Mouse (Mus musculus): ENCODE measurements around the gene Casp8ap2.

The Casp8ap2 gene

DNA sequence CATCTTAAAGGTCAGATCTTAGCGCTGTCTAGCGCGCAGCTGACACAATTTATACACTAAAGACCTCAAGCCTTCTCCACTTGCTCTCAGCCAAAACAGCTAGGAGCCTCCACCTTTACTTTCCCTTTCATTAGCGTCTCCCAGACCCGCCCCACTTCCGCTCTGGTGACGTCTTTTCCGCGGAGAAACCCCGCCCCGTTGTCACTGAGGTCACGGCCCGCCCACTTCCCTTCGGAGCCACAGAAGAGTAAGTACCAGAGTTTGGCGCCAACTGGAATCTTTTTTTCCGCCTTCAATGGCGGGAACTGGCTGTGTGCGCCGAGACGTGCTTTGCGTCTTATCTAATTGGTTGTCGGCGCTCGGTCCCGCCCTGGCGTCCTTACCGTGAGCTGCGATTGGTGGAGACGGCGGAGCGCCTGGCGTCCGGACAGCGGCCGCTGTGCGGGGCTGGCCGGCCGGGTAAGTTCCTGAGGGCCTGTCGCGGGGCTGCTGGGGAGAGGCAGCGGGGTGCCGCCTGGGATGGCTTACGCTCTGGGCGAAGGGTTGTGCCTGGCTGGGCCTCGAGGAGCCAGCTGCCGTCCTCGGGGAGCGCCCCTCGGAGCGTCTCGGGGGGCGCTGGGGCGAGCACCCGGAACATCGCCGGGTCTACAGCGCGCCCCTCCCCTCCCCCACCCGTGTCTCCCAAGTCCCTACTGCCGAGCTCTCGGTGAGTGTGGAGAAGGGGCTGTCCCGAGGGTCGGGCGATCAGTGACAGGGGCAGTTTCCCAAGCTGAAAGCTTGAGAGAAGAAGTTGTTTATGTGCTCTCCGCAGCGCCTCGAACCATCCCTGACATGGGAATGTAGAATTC is at the start of gene Casp8ap2:
TSS of gene Casp8ap2 (plus strand) at position 418 of the 848 bp plus-strand sequence.
- DNase-seq, result peak; percentile 96

DNA sequence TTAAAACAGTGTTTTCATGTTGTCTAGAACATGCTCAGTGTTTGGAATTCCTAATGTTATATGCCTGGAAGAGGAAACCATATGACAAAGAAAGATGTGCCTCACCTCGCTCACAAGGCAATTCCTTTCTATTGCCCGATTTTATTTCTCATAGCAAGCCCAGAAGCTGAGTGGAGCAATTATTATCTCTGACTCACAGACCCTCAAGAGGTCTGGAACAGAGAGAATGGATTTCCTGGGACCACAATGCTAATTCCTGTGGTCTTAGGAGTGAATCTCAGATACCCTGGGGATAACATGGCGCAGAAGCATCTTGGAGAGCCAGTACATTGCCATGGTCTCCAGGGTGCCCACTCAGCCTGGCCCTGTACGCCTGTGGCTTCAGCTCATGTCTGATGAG is 46.2 kb upstream of the Casp8ap2 start:
- DNase-seq, result no peak

DNA sequence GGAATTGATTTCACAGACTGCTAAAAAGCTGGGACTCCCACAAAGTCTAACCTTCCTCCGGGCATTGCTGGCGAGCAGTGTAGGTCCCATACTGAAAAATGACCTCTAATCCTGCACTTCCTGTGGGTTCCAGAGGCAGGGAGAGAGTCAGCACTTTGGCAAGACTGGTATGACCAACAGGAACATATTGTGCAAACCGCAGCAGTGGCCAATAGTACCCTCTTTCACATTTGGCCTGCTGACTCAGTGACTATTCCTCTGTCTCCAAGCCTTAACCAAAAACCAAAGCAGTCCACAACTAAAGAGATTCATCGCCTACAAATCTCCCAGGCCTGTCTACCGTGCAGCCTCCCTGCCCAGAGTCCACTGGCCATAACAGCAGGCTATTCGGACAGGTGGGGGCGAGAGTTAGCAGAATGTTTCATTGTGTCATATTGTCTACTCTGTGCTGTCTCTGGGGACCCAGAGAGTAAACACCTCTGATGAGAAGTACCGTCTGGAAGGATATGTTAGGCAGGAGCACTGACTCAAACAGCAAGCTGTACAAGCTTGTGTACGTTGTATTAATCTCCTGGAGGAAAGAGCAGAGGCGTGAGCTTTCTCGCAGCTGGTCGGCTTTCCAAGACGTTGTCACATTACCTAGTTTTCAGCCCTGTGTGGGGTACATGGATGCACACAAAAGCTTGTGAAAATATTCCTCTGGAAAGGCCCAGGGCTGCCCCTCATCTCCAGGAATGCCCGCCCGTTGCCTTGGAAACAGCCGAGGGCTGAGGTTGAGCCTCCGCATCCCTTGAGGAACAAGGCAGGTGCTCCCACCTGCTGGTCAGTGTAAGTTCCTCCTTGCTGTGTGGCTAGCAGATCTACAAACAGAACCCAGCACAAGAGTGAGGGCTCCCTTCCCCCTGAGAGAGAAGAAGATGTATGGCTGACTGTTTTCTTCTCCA is 45.0 kb upstream of the Casp8ap2 start:
- peak; percentile 52 for DNase-seq

DNA sequence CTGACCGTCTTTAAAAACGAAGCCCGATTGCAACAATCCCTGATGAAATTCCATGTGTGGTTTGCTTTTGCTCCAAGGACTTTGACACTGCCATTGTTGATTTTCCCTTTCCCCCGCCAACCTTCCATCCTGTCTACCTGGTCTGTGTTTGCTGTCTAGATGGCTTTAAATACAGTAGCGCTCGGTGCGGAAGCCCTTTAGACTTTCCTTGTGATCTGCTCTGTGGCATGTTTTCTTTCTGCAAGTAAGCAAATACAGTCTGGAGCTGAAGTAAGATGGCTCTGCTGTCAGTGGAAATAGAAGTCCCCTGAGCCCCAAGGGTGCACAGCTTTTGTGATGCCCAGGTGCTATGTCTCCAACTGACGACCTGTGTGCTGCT is 44.3 kb upstream of the Casp8ap2 start:
- DNase-seq, result no peak

DNA sequence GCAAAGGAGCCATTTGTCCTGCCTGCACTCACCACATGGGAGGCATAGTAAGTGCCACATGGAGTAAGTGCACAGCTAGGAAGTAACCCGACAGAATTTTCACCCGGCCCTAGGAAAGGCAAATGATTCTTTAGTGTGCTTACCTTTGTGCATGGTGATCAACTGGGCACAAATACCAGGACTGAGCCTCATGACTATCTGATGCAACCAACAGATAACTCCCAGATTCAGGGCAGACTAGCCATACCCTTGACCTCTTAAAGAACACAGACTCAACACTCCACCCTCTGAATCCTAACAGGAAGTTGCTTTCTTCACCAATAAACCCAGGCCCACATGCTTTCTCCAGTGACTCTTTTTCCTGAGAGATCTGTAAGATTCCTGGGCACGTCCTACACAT is 43.8 kb upstream of the Casp8ap2 start:
- DNase-seq, result no peak

DNA sequence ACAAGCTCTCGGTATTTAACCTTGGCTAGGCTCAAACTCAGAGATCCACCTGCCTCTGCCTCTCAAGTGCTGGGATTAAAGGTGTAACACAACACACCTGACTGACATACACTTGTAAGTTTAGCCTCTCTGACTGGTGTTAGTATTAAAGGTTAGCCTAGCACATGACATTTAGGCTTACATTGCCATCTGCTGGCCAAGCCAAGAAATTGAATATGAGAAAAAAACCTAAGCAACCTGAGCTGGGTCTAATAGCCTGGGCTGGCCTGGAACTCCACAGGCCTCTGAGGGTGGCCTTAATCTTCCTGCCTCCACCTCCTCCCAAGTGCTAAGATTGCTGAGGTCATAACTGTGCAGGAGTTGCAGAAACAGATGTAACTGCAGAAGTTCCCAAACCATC is 43.1 kb upstream of the Casp8ap2 start:
- no peak for DNase-seq

DNA sequence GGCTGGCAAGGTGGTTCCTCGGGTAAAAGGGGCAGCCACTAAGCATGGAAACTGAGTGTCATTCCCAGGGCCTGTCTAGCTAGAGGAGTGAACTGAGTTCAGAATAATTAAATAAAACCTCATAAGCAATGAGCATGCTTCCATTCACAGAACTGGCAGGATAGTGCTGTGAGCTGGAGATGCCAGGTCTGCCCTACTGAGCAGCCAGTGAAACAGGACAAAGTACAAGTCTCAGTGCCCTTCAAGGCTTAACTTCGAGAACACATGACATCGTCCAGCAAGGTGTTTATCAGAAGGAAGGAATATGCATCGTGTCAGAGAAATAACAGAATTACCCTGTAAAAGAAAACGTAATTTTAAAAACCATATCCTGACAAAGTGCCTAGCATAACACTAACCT is 41.7 kb upstream of the Casp8ap2 start:
- DNase-seq, result no peak

DNA sequence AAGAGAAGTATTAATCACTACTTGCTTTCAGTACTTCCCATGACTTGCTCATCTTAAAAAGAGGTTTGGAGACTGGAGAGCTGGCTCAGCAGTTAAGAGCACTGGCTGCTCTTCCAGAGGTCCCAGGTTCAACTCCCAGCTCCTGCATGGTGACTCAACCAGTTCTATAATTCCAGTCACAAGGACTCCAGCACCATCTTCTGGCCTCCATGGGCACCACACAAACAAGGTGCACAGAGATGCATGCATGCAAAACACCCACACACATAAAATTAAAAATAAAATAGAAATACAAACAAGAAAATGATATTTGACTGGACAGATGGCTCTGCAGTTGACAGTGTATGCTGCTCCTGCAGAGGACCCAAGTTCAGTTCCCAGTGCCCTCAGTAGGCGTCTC is 40.6 kb upstream of the Casp8ap2 start:
- DNase-seq, result no peak

DNA sequence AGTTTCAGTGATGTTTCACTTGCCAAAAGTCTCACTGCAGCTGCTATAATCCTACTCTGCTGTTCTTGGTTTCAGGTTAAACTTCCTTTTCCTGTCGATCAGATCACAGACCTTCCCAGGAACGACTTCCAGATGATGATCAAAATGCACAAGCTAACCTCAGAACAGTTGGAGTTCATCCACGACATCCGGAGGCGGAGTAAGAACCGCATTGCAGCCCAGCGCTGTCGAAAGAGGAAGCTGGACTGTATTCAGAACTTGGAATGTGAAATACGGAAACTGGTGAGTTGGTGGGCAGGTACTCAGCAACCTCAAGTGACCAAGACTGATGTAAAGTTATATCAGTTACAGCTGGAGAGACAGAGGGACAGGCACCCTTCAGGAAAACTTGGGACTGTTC is 40.1 kb upstream of the Casp8ap2 start:
- DNase-seq, result no peak

DNA sequence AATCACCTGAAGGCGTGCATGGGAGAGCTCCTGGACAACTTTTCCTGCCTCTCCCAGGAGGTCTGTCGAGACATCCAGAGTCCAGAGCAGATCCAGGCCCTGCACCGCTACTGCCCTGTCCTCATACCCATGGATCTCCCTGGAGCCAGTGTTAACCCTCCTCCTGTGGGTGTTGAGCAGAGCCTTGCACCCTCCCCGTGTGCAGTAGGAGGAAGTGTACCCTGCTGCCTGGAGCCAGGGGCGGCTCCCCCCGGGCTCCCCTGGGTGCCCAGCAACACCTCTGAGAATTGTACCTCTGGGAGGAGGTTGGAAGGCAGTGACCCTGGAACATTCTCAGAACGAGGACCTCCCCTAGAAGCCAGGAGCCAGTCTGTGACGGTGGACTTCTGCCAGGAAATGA is 35.4 kb upstream of the Casp8ap2 start:
- DNase-seq, result no peak

DNA sequence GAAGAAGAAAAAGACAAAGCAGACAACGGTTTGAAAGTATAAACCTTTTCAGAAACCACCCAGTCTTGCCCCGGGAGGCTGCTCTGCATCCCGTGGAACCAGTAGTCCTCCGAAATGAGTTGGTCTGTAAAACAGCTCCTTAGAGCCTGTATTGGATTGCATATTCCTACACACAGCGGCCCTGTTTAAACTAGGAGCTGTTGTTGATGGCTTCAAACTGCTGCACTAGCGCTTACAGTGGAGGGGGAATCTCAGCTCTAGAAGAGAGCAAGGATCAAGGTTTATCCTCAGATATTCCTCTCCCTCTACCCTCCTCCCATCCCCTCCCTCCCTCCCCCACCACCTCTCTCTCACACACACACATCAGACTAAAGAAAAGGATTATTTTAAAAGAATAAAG is 31.1 kb upstream of the Casp8ap2 start:
- DNase-seq, result no peak

DNA sequence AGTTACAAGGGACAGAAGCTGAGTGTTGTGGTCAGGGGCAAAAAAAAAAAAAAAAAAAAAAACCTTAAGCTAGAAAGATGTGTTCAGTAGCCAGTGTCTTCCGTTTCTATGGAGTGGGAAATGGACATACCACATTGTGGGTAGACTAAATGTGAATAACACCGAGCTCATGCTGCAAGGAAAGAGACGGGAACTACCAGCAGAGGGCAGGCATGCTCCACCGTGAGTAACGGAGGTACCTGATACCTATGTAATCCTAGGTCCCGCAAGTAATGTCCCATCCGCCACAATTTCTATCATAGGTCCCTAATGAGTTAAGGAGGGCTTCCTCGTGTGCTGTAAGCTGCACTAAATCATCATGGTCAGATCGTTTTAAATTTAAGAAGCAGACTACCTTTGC is 28.7 kb upstream of the Casp8ap2 start:
- DNase-seq, result peak; percentile 60

DNA sequence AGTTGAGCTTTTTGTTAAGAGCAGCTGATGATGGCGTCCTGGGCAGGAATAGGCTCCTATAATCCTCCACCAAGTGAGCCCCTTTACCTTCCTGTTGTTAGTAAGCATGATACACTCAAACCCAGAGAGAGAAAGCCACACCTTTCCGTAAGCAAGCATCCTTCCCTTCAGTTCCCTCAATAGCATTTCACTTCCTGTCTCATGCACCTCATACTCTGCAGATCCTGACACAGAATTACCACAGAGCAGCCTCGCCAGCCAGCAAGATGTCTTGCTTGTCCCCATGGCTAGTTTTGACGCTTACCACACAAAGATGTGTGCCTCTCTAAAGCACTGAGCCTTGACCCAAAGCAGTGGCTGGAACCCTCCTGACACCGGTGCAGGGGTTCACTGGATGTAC is 27.7 kb upstream of the Casp8ap2 start:
- no peak for DNase-seq

DNA sequence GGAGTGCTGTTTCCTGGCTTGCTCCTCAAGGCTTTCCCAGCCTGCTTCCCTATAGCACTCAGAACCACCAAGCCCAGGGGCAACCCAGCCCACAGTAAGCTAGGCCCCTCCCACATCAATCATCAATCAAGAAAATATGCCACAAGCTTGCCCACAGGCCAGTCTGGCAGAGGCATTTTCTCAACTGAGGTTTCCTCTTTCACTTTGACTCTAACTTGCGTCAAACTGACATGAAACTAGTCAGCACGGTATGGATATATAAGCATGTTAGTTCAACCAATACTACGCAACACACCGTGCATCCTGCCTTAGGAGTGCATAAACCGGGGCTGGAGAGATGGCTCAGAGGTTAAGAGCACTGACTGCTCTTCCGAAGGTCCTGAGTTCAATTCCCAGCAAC is 27.0 kb upstream of the Casp8ap2 start:
- no peak for DNase-seq

DNA sequence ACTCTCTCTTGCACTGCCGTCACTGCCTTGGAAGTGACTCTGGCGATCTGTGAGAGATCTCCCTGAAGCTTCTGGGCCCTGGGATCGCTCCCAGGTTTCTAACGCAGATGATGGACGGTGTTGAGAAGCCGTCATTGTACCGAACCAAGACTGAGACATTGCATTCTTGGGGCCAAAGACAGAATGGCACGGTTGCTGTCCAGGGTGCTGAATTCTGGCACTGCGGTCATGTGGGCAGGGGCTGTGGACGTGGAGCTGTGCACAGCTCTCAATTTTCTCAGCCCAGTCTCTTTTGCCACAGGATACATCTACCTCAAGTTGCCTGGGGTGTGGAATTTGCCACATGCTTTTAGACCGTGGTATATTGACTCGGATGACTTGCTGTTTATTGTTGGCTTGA is 14.1 kb upstream of the Casp8ap2 start:
- DNase-seq, result peak; percentile 21

DNA sequence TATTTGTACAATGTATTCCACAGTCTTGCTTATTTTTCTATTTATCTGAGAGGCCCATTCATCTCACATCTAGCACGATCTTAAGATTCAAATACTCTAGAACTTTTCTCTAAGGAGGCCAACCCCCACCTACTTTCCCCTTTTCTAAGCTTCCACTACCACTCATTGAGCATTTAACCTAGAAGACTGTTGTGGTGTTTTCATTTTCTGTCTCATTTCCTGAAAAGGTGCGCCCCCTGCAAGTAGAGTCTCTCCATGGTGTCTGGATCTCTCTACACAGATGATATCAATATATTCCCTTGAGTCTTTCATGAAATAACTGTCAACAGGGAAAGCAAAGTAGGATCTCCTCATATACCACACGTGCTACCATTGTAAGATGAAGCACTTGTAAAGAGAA is 12.6 kb upstream of the Casp8ap2 start, which contains the start of gene Gja10:
TSS of gene Gja10 (minus strand) at position 101 of the 400 bp plus-strand sequence.
- DNase-seq, result no peak

DNA sequence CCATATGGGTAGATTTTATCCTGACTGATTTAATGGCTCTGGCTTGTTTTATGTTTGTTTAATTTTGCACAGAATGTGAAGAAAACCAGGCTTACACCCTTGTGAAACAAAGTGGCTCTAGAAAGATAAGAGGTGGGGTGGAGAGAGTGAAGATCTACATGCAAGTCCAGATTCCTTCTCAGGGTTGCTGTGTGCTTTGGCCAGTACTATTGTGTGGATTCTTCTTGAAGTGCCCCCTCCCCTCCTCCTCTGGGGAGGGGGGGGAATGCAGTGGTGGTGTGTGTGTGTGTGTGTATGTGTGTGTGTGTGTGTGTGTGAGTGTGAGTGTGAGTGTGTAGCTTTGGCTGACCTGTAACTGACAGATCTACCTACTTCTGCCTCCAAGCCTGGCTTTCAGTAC is 6.4 kb downstream of the Casp8ap2 start:
- DNase-seq, result no peak

DNA sequence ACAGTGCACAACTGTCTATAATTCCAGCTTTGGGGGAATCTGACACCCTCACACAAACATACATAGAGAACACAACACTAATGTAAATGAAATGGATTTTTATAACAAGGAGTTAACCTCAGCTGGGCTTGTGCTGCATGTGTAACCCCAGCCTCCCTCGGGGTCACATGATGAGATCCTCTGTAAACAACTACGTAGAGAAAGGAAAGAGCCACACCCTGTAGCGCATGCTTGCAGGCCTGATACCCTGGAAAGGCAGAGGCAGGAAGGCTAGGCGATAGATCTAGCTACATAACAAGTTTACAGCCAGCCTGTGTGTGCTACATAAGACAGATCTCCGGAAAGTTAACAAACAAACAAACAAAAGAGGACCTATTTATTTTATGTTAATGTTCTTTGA is 36.4 kb downstream of the Casp8ap2 start:
- DNase-seq, result no peak

DNA sequence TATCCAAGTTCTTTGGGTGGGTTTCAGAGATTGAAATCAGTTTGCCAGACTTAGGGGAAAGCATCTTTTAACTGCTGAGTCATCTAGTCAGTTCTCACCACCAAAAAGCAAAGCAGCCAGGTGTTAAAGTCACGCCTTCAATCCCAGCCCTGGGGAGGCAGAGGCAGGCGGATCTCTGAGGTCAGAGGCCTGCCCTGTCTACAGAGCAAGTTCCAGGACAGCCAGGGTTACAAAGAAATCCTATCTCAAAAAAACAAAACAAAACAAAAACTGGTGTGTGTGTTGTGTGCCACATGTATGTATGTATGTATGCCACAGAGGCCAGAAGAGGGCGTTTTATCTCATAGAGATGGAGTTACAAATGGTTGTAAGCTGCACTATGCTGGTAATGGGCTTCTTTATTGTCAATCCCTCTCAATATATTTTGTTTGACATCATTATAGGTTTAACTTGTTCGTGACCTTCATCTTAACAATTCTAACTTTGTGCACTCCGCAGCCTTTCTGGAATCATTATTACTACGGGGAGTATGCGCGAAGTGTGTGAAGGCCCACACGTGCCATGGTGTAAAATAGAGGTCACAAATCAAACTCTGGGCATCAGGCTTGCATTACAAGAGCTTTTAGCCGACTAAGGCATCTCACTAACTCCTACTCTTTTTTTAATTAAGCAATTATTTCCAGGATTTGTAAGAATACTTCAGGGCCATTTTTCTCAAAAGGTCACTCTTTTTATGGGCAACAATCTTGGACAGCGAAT is 41.1 kb downstream of the Casp8ap2 start:
- DNase-seq, result no peak

DNA sequence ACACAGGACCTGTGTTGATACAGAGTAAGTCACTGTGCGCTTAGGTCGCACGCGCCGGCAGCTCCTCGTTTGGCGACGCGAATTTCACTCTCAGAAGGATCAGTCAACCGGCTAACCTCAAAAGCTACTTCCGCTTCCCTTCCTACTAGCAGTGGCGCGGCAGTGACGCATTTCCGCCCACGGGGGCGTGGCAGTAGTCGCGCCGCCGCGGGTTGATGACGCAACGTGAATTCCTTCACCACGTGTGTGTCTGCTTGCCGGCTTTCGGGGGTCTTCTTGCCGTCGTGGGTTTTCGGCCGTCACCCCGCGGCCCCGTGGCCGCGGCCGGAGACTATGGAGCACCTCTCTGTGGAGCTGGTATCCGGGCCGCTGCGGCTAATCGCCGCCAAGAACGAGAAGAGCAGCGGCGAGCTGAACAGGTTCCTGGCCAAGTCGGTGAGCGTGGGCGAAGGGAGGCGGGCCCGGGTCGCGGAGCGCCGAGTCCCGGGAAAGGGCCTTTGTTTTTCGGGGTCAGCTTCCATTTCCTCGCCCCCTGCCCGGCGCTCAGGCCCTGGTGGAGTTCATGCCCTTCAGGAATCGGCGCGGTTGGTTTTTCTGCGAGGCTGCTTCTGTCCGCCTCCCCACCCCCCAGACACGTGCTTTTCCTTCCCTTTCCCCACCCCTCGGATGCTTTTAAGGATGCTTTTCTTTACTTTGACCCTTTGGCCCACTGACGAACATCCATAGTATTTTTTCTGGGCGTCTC is 41.8 kb downstream of the Casp8ap2 start, which contains the start of gene Mdn1:
TSS of gene Mdn1 (plus strand) at position 202 of the 745 bp plus-strand sequence.
- DNase-seq, result peak; percentile 97

DNA sequence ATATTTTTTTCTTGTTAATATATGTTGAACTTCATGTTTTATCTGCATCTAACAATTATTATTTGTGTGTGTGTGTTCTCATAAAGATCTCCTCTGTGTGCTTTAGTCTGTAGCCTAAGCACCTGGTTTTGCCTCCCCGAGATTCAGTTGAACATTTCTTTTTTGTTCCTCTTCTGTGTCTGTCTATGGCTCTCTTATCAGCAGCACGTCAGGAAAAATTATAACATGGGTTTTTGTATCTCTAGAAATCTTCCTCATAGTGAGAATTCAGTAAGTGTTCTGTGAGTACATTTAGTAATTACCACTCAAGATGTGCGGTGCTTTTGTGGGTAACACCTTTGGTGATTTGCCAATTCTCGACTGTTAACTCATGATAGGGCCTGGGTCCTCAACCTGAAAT is 50.6 kb downstream of the Casp8ap2 start:
- DNase-seq, result no peak

DNA sequence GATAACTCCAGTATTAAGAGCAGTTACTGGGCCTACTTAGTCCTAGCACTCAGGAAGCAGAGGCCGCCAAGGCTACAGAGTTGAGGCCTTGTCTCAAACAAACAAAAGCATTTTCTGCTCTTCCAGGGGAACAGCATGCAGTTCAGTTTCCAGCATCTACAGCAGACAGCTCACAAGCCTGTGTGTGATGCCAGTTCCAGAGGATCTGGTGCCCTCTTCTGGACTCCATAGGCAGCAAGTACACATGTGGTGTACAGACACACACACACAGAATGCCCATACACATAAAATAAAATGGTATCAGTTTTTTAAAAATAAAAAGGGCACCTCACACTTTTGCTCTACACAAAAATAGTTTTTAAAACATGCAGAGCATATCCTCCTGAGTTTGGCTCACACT is 53.0 kb downstream of the Casp8ap2 start:
- DNase-seq, result no peak

All from right cerebral cortex, postnatal 14 days (tissue).